Mouse (Mus musculus) stomach, embryonic 14.5 days (tissue): ENCODE measurements around the gene Hpse. TPM values are rescaled to one million over a fixed set of nuclear protein-coding genes. Genes with fewer than 3 reads are reported as not detected.

Source experiments
- ATAC-seq: fragments of 200-750 bp; cut with Nextera tagmentation; 2 replicates; pipeline ENCODE4 v1.8.0; 2017; ENCODE audit warnings: low read depth, moderate TSS enrichment; ENCODE audit not compliant: insufficient number of reproducible peaks, insufficient read depth, low FRiP score
- H3K27ac ChIP-seq: fragments of 300-500 bp; sonication (generic); 2 replicates; pipeline ENCODE4 v1.5.1; 2014; ENCODE audit warnings: mild to moderate bottlenecking, low read length, moderate library complexity, mixed read lengths
- H3K27me3 ChIP-seq: fragments of 300-500 bp; sonication (generic); 2 replicates; pipeline ENCODE4 v1.6.1; 2014; ENCODE audit warnings: low read length, control low read depth, mixed read lengths; ENCODE audit not compliant: control insufficient read depth, insufficient read depth
- H3K36me3 ChIP-seq: fragments of 300-500 bp; sonication (generic); 2 replicates; pipeline ENCODE4 v1.6.1; 2014; ENCODE audit warnings: mild to moderate bottlenecking, control low read depth, low read length, moderate library complexity, mixed read lengths; ENCODE audit not compliant: control insufficient read depth, insufficient read depth
- H3K4me1 ChIP-seq: fragments of 300-500 bp; sonication (generic); 2 replicates; pipeline ENCODE4 v1.6.1; 2014; ENCODE audit warnings: low read length, control low read depth, mixed read lengths; ENCODE audit not compliant: control insufficient read depth, insufficient read depth
- H3K4me2 ChIP-seq: fragments of 300-500 bp; sonication (generic); replicated peaks from 2 replicates; pipeline ENCODE4 v1.6.1; 2014; ENCODE audit warnings: low read depth, low read length, control low read depth
- H3K4me3 ChIP-seq: fragments of 300-500 bp; sonication (generic); 2 replicates; pipeline ENCODE4 v1.5.1; 2014; ENCODE audit warnings: low read depth, low read length, control low read depth
- H3K9ac ChIP-seq: fragments of 300-500 bp; sonication (generic); replicated peaks from 2 replicates; pipeline ENCODE4 v1.6.1; 2014; ENCODE audit warnings: low read depth, mild to moderate bottlenecking, control low read depth, low read length, moderate library complexity, mixed read lengths
- H3K9me3 ChIP-seq: fragments of 300-500 bp; sonication (generic); 2 replicates; pipeline ENCODE4 v1.6.1; 2016; ENCODE audit warnings: low read depth, low read length, control low read depth; ENCODE audit not compliant: control insufficient read depth
- WGBS: fragments of 180-500 bp; shearing (Covaris S2); extraction: QIAGEN DNeasy Blood & Tissue Kit; methylation state at CpG from one replicate; pipeline ENCODE4 v1.1.7; 2014; 5-methylcytosine and 5-hydroxymethylcytosine counted together
- polyA plus RNA-seq: library from polyadenylated mRNA; unstranded; fragments of >200 nt; fragmentation: Nextera tagmentation; extraction: Ambion mirVana; gene quantifications from 2 replicates; pipeline ENCODE4 v1.2.1, GENCODE M21; 2014

The Hpse gene
- polyA plus RNA-seq, 1 experiment from 2014 or later, result 4.9 TPM

GRCm38 (mm10) chr5:100738802-100739201 is 19.3 kb upstream of the Hpse start:
- Histone ChIP-seq H3K4me2 (no peak overlapping the region), H3K9me3 (no peaks in the 10 kb centered on the region), H3K27ac (no peak overlapping the region), H3K4me1 (no peaks in the 10 kb centered on the region), H3K9ac (no peak overlapping the region), H3K27me3 (no peaks in the 10 kb centered on the region), H3K36me3 (no peaks in the 10 kb centered on the region), H3K4me3 (no peak overlapping the region)
- no peak for ATAC-seq
- 90% methylated on average over 8 of the region's 8 CpGs for WGBS

GRCm38 (mm10) chr5:100736919-100737318 is 17.4 kb upstream of the Hpse start:
- WGBS, result 89% methylated on average over 8 of the region's 8 CpGs
- Histone ChIP-seq H3K9me3 (no peaks in the 10 kb centered on the region), H3K36me3 (no peaks in the 10 kb centered on the region), H3K4me1 (no peaks in the 10 kb centered on the region), H3K27ac (no peak overlapping the region), H3K27me3 (no peaks in the 10 kb centered on the region), H3K4me3 (no peak overlapping the region), H3K4me2 (no peak overlapping the region), H3K9ac (no peak overlapping the region)
- ATAC-seq, result no peak

GRCm38 (mm10) chr5:100734535-100734934 is 15.0 kb upstream of the Hpse start:
- Histone ChIP-seq H3K9me3 (no peaks in the 10 kb centered on the region), H3K4me3 (no peak overlapping the region), H3K36me3 (no peaks in the 10 kb centered on the region), H3K27ac (no peak overlapping the region), H3K9ac (no peak overlapping the region), H3K4me1 (no peaks in the 10 kb centered on the region), H3K4me2 (no peak overlapping the region), H3K27me3 (no peaks in the 10 kb centered on the region)
- 80% methylated on average over 4 of the region's 4 CpGs for WGBS
- no peak for ATAC-seq

- Histone ChIP-seq H3K36me3 (no peaks in the 10 kb centered on the region), H3K27ac (no peak overlapping the region), H3K9me3 (no peaks in the 10 kb centered on the region), H3K9ac (no peak overlapping the region), H3K27me3 (no peaks in the 10 kb centered on the region), H3K4me2 (no peak overlapping the region), H3K4me1 (no peaks in the 10 kb centered on the region), H3K4me3 (no peak overlapping the region)
- no peak for ATAC-seq
- WGBS, result 83% methylated on average over 13 of the region's 13 CpGs
Measured at GRCm38 (mm10) chr5:100728757-100729156, 9.2 kb upstream of the Hpse start.

DNA sequence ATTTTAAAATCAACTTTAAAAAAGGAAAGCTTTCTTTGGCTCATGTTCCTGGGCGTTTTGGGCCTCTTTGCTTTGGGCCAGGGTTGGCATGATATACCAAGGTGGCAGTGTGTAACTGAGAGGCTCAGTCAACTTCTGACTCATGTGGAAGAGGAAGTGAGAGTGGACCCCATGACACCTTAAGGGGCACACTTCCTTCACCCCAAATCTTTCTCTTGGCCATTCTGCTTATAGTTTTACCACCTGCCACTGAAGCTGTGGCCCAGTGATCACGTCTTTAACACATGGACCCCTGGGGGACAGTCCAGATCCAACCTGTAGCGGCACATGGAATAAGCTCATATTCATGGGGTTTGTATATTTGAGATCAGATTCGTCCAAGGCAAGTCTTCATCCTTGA is 6.5 kb upstream of the Hpse start:
- 86% methylated on average over 4 of the region's 4 CpGs for WGBS
- no peaks in the 10 kb centered on the region for H3K4me1 ChIP-seq
- no peaks in the 10 kb centered on the region for H3K36me3 ChIP-seq
- H3K4me3 ChIP-seq, result no peak overlapping the region
- H3K27me3 ChIP-seq, result no peaks in the 10 kb centered on the region
- H3K27ac ChIP-seq, result no peak overlapping the region
- no peak overlapping the region for H3K4me2 ChIP-seq
- no peak overlapping the region for H3K9ac ChIP-seq
- H3K9me3 ChIP-seq, result no peaks in the 10 kb centered on the region
- ATAC-seq, result no peak

DNA sequence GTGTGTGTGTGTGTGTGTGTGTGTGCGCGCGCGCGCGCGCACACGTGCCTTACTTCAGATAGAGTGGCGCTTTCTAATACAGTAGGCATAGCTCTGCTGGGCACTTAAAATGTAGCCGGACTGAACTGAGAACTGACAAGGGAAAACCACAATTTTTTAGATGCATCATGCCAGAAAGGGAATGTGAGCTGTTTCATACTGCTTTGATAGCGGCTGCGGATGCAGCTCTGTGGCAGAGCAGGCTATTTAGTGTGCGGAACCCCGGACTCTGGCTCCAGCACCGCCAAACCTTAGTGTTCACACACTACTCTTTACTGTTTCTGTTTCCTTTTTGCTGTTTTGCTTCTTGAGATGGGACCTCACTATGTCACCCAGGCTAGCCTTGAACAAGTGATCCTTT is 2.8 kb downstream of the Hpse start:
- Histone ChIP-seq H3K27ac (no peak overlapping the region), H3K27me3 (no peaks in the 10 kb centered on the region), H3K9me3 (no peaks in the 10 kb centered on the region), H3K4me3 (no peak overlapping the region), H3K9ac (no peak overlapping the region), H3K4me1 (peaks cover 3% of the 10 kb centered on the region; the same call in 1 of the 2 replicates), H3K36me3 (no peaks in the 10 kb centered on the region), H3K4me2 (no peak overlapping the region)
- no peak for ATAC-seq
- WGBS, result 96% methylated on average over 15 of the region's 15 CpGs

- no peak overlapping the region for H3K27ac ChIP-seq
- no peaks in the 10 kb centered on the region for H3K4me1 ChIP-seq
- H3K9ac ChIP-seq, result no peak overlapping the region
- no peak for ATAC-seq
- H3K4me3 ChIP-seq, result no peak overlapping the region
- H3K27me3 ChIP-seq, result no peaks in the 10 kb centered on the region
- H3K4me2 ChIP-seq, result no peak overlapping the region
- H3K36me3 ChIP-seq, result no peaks in the 10 kb centered on the region
- WGBS, result 81% methylated on average over 6 of the region's 6 CpGs
- no peaks in the 10 kb centered on the region for H3K9me3 ChIP-seq
Measured at GRCm38 (mm10) chr5:100711219-100711618, 8.3 kb downstream of the Hpse start.

GRCm38 (mm10) chr5:100710012-100710411 is 9.5 kb downstream of the Hpse start:
- ATAC-seq, result no peak
- H3K36me3 ChIP-seq, result no peaks in the 10 kb centered on the region
- no peaks in the 10 kb centered on the region for H3K9me3 ChIP-seq
- H3K27ac ChIP-seq, result no peak overlapping the region
- 43% methylated on average over 2 of the region's 2 CpGs for WGBS
- no peak overlapping the region for H3K4me3 ChIP-seq
- H3K9ac ChIP-seq, result no peak overlapping the region
- no peaks in the 10 kb centered on the region for H3K27me3 ChIP-seq
- H3K4me2 ChIP-seq, result no peak overlapping the region
- H3K4me1 ChIP-seq, result no peaks in the 10 kb centered on the region

- Histone ChIP-seq H3K36me3 (no peaks in the 10 kb centered on the region), H3K4me1 (no peaks in the 10 kb centered on the region), H3K9me3 (no peaks in the 10 kb centered on the region), H3K9ac (no peak overlapping the region), H3K27ac (no peak overlapping the region), H3K27me3 (no peaks in the 10 kb centered on the region), H3K4me2 (no peak overlapping the region), H3K4me3 (no peak overlapping the region)
- 90% methylated on average over 6 of the region's 6 CpGs for WGBS
- no peak for ATAC-seq
Measured at GRCm38 (mm10) chr5:100709035-100709434, 10.5 kb downstream of the Hpse start.
